Mouse (Mus musculus) layer of hippocampus, adult 8-10 months (tissue): ENCODE measurements around the gene Ppcdc. TPM values are rescaled to one million over a fixed set of nuclear protein-coding genes. Genes with fewer than 3 reads are reported as not detected.
A peak's percentile ranks its signal among the peaks of the same experiment; 100 is the strongest.

ENCODE experiments used
- DNase-seq, 2 experiments: peaks; one replicate each; pipeline ENCODE4 v3.0.0; 2022; ENCODE audit warnings: low spot score in 2 of 2
- total RNA-seq, 4 experiments: library from RNA; stranded (reverse); gene quantifications; 2 replicates each; pipeline ENCODE4 v1.2.4; 2022

Gene Ppcdc
- 10 to 100 TPM; 16.1 to 26.1 (median 23.2) TPM for total RNA-seq

DNA sequence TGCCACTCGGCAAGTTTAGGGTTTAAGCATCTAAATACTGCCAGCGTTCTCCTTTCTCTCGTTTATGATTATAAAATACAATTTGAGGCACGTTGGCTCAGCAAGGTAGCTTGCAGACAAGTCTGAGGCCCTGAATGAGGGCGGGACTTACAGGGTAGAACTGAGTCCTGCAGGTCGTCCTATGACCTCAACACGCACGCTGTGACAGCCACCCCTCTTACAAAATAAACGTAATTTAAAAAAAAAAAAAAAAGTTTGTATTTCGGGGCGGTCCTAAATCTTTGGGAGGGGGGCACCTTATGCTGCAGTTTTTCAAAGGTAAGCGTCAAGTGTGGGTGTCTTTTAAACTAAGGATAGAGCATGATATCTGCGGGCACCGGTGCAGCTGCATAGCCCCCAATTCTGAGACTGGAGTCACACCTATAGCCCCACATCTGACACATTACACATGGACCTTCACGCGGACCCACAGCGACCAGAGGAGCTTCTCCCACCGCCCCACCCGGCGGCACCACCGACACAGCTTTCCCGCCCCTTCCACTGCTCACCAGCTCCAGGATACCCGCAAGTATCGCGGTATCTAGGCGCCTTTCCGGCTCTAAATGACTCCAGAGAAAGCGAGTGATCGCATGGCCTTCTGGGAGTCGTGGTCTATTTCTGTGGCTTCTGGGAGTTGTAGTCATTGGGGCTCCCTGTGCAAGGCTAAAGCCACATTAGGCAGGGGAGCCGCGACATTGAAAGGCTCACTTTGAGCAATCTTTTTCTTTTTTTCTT lies at the start of gene Ppcdc:
Ppcdc (minus strand) TSS at position 603 of the 774 bp plus-strand sequence.
- DNase-seq = peak; percentile 94 to 95

DNA sequence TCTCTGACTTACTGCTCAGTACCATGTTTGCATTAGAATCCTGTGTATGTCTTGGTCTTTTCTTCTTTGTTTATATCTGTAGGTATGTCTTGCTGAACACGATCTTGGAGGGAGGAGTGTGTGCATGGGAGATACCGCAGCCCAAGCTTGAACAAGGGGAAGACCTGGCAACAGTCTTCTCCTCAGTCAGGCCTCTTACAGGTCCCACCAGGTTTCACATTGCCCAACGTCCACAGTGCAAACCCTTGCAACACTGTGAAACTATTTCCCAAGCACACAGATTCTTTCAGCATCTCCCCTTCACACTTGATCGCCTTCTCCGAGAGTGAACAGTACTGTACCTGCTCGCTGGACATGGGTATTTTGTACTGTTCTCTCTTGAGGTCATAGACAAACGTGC lies 47.9 kb upstream of the Ppcdc start:
- no peak for DNase-seq

DNA sequence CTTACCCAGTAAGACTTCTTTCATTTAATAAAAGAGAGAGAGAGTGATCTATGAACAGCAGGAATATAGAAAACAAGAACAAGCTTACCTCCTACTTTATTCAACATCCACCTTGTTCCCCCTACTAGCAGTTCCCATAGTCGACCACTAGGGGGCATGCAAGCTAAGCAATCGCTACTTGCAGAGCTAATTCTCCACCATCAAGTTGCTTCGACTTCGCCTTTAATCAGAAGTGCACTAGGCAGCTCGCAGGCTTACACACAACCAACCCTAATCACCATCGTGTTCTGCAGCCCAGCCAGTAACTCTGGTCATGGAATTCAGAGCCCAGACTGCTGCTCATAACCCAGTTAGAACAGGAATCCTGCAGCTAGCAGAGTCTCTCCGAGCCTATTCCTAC lies 45.9 kb upstream of the Ppcdc start:
- DNase-seq = peak; percentile 82 to 86

DNA sequence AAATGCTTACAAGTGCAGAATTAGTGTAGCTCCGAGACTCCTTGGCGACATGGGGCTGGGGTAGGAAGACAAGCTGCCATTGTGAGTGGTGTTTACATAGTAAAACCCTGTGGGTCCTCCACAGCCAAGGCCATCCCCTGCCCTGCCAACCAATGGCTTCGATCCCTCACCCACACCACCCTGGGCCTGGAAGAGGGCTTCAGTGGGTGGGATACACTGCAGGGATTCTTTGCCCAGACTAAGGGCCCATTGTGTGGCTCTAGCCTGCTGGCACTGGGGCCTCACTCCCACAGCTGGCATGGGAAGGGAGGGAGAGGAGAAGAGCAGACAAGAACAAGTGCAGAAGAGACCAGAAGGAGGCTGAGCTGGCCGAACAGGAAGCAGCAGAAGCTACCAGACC lies 29.0 kb upstream of the Ppcdc start:
- peak; percentile 65 to 85 for DNase-seq

DNA sequence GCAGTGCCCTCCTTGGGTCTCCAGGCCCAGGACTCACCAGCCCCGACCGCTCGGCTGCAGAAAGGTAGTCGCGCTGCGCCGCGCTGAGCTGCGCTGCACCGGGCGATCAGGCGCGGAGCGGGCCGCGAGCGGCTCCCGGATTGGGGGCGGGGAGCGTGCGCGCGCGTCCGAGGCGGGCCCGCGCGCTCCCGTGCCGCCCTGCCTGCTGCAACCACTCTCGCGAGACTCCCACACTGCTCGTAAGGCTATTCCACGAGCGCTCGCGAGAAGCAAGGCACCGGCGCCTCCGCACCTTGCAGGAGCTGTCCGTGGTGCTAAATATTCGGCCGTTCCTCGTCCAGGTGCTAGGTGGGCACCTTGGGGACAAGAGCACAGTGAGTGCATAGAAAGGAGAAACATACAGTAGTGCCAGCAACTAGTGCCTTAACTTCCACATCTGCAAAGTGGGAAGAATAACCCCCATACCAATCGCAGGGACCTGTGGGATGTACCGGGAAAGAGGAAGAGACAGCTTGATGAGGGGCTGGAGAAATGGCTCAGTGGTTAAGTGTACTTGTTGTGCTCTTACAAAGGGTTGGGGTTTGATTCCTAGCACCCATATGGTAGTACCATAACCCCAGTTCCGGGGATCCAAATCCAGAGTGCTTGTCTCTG lies 28.1 kb upstream of the Ppcdc start, which contains the start of gene Scamp5:
Scamp5 (minus strand) TSS at position 165 of the 654 bp plus-strand sequence.
- peak; percentile 90 to 91 for DNase-seq

DNA sequence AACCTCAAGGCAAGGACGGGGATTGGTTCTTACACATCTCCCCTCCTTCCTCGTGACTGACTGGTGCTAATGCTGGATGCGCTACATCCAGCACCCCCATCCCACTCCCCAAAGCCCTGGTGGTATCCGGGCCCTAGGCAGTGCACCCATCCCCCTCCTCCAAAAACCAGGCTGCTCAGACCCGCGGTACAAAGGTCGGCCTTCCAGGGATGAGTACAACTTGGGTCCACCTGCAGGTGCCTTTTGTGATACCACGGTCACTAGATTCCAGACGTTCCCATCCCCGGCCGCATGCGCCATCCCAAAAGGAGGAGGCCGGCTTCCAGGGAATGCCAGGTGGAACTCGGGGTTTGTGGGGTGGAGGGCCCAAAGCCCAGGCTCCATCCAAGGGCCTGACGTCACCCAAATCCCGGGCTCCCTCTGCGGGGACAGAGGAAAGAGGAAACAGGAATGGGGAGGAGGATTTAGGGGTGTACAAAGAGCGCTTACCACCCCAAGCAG lies 27.4 kb upstream of the Ppcdc start:
- DNase-seq = peak; percentile 53 to 54

DNA sequence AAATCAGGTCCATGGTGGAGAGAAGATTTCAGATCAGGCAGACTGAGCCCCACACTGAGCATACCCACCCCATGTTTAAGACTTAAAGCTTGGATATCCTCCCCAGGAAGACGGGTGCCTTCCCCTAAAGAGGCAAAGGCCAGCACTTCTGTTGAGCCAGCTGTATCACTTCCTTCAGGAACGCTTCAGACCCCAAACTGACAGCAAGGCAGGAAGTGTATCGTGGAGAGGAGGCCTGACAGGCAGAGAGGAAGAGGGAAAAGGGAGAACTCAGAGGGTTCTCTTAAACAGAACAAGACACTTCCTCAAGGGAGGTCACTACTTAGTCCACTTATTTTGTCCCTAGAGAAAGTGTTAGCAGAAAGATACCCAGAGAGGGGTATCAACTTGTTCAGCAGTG lies 26.2 kb upstream of the Ppcdc start:
- DNase-seq = no peak

DNA sequence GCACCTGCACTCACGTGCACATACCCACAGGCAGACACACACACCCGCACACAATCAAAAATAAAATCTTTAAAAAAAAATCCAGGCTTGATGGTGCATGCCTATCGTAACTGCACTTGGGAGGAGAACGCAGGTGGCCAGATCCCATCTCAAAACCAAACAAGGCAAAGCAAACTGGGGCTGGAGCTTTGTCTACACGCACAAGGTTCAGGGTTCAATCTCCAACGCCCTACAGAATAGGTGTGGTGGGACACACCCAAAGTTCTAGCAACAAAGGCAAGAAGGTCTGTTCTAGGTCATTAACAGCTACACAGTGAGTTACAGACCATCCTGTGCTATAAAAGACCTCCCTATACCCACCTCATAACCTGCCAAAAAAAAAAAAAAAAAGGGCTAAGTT lies 22.9 kb upstream of the Ppcdc start:
- no peak for DNase-seq

DNA sequence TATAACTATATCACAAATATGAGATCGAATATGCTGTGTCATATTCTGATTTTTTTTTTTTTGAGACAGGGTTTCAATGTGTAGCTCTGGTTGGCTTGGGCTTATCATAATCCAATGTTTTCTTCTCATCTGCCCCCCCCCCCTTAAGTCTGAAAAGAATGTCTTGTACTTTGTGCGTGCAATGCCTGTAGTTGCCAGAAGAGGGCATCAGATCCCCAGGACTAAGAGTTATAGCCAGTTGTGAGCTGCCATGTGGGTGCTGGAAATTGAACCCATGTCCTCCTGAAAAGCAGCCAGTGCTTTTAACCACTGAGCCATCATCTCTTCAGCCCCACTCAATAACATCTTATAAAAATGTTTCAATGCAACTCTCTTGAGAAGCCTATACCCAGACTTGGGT lies 19.8 kb upstream of the Ppcdc start:
- no peak for DNase-seq

DNA sequence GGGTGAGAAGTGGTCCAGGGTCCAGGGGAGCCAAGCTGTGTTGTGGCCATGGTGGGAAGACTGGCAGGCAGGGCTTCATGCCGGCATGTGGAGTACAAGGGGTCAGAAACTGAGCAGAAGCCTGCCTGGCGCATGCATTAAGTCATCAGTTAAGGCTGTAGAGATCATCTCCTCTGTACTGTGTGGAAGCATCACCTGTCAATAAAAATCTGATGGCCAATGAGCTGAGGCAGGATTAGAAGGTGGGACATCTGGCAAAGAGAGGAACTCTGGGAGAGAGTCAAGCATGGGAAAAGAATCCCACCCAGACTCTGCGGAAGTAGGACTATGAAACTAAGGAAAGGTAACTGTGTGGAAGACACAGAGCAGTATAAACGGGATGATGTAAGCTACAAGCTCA lies 13.6 kb upstream of the Ppcdc start:
- DNase-seq = no peak

DNA sequence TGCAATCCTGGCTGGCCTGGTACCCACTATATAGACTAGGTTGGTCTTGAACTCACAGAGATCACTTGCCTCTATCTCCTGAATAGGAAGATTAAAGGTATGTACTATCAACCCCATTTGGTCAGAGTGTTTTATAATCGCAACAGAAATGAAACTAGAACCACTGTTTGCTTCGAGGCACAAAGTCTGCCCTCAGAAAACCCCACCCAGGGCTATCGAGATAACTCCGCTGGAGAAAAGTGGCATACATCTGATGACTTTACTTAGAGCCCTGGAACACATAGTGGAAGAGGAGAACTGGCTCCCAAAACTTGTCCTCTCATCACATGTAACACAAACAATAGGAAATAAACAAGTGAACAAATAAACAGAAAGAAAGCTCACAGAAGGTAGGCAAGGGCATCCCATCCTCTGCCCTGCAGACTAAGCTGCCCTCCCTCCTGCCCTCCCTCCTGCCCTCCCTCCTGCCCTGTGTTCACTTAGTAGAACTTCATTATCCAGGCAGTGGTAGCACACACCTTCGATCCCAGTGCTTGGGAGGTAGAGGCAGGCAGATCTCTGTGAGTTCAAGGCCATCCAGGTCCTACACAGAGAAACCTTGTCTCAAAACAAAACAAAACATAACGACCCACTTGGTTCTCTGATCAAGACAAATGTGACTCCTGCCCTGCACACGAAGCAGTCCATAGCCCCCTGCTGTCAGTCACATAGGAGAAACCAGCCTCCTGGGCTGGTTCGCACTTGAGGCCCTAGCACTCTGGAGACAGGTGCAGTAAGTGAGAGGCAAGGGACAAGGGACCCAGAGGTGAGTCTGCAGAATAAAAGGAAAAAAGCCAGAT lies 12.9 kb upstream of the Ppcdc start:
- no peak for DNase-seq

DNA sequence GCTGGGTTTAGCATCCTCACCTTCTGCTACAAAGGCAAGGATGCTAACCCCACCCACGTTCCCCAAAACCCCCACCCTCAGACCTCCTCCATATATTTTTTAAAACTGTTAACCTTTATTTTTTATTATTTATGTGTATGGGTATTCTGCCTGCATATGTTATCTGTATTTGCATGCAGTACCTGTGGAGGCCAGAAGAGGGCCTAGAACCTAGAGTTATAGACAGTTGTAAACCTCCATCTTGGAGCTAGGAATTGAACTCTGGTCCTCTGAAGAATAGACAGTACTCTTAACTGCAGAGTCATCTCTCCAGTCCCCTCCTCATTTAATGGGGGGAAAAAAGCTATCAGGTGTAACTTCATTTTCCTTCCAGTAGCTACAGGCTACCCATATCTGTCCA lies 9.8 kb upstream of the Ppcdc start:
- DNase-seq = no peak

DNA sequence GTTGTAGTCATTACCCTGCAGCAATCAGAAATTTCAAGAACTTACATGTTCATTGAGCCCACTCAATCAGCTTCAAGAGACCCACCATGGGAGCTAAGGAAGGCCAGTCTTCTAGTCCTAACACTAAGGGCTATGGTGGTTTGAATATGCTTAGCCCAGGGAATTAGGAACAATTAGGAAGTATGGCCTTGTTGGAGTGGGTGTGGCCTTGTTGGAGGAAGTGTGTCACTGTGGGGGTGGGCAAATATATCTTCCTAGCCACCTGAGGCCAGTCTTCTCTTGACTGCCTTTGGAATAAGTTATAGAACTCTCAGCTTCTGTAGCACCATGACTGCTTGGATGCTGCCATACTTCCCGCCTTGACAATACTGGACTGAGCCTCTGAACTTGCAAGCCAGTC lies 696 bp upstream of the Ppcdc start:
- no peak for DNase-seq

DNA sequence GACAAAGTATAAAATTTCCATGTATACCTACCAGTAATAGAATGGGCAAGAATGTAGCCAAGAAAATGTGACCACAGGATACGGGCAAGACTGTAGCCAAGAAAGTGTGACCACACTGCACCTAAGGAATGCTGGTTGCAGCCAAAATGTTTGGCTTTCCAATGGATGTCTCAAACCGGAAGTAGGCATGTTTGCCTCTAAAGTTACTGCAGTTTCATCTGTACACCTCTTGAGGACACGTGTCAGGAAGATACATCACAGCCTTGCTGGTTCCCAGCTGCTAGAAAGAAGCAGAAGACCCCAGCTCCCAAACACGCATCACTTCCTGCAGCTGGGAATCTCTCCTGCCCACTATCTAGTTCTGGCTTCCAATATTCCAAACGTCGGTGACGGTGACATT lies 841 bp downstream of the Ppcdc start:
- DNase-seq = no peak

DNA sequence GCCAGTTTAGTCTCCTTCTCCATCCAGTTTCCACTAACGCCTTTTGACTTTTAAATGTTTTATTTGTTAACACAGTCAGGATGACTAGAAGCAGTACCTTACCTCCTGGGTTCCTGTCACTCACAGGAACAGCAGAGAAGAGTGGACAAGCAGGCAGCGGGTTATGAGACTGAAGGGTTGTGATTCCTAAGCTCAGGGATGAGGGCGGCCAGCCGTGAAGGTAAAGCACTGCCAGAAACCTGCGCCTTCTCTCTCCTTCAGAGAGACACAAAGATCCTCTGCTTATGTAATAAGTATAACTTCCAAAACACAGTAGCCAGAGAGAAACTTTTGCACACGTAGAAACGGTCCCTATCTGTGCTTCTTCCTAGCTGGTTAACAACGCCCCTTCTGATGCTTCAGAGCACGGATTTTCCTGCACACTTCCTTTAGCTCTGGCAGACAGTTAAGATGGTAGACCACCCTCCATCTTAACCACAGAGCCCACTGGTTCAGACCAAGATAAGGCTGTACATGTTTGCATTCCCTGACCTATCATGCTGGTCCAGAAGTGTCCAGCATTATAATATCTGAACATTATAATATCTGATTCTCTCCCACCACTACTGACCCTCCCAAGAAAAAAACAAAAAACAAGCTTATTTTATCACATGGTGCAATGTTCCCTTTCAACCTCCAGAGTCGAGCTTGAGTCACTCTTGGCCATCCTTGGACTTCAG lies 1.9 kb downstream of the Ppcdc start:
- DNase-seq = no peak

DNA sequence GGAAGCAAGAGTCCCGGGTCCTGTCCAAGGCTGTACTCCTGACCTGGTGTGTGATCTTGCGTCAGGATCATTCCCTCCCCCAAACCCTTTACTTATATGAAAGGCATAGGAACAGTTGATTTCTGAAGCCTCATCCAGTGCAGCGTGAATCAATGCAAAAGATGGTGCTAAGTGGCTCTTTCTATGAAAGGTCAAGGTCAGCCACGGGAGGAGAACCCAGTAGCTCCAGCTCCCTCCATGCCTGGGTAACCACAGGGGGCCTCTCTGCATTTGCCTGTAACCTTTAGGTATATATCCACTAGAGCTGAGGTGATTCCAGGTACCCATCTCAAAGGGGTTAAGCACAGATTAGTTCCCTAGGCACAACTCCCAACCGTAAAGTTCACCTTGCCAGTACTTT lies 3.8 kb downstream of the Ppcdc start:
- no peak for DNase-seq

DNA sequence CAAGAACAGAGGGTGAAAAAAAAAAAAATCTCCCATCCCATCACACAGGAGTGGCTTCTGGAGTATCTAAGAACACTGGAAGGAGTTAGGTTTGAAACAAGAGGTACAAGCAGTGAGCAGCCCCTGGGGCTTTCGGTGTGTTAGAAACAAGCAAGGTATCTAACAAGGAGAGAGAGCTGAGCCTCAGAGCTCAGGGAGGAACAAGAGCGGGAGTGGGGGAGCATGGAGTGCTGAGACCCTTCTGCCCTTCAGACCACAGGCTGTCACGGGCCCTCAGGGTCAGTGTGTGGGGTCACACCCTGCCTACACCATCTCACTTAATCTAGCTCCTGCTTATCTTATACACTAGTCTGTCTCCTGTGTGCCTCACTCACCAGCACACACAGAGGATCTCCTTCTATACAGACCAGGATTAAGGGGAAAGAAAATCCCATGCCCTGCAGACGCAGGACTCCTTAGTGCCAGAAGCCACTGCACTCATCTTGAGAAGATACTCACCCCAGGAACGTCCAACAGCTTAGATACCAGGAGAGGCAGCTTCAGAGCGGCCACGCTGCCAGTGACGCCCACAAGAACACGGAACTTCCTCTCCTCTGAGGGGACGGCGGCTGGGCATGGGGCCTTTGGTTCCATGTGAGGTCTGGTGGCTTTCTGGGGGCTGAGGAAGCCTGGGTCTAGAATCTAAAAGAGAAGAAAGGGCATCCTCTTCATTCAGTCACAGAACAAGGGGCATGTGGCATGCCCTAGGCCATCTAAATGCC lies 5.3 kb downstream of the Ppcdc start:
- DNase-seq = no peak

DNA sequence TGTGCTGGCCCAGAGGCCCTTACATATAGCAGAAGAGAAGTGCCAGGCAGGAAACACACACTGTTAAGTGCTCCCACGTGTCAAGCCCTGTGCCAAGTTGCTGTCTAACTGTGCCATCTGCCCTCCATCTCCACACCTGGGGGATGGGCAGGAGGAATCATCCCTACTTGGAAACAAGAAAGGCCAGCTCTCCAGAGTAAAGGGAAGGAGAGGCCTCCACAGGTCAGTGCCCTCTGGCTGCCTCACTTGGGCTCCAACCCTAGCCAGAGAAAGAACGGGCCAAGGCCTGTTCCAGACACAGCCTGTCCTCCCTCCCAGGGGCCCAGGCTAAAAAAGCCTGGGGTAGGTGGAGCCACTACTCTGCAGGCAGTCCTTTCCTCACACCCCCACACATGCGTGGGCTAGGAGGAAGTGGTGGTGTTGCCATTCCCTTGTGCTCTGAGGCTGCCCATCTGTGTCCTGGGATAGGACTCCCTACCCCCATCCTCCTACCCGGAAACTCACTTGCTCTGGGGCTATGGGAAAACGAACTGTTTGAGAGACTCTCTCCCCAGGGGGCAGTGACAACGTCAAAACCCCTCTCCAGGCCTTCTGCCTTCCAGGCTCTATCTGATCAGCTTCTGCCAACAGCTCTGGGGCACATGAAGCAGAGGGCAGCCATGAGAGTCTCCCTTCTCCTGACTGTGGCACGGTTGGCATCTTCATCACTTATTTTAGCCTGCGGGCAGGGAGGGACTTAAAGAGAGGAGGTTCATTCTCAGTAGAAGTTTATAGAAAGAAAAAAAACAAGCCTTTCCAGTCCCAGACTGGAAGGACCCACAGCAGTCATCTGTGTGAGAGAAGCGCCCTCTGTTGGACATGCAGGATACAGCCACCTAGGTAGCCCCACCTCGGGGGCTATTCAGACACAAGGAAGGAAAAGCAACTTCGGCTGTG lies 6.6 kb downstream of the Ppcdc start:
- peak; percentile 73 to 83 for DNase-seq

DNA sequence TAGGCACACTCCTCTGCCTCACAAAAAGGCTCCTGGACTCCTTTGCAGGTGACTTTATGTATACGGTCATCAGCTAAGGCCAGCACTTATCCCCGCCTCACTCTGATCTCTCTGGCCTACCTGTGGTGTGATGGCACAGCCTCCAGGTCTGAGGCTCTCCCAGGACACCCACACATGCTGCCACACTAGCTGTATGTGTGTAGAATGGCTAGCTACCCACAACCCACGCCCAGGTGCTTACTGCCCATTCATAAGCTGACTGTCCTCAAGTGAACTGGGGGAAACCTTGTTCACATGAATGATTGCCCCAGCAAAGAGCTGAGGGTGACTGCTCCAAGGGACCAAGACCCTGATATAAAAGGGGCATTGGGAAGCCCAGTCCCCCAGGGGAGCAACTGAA lies 7.4 kb downstream of the Ppcdc start:
- no peak for DNase-seq
